Mouse (Mus musculus) skeletal muscle tissue, adult 2 months (tissue): ENCODE data around the gene Kcnh7.

ENCODE experiments used
- DNase-seq: peaks from one replicate; pipeline ENCODE4 v3.0.0-alpha.2; 2012; ENCODE audit warnings: low read depth, low spot score

The Kcnh7 gene

GRCm38 (mm10) chr2:63183563-63184545 lies at the start of gene Kcnh7:
Kcnh7 (minus strand) TSS chr2:63184287.
- DNase-seq, result no peak

- DNase-seq, result no peak
Observed at GRCm38 (mm10) chr2:63207435-63207834, 23.3 kb upstream of the Kcnh7 start.

DNA sequence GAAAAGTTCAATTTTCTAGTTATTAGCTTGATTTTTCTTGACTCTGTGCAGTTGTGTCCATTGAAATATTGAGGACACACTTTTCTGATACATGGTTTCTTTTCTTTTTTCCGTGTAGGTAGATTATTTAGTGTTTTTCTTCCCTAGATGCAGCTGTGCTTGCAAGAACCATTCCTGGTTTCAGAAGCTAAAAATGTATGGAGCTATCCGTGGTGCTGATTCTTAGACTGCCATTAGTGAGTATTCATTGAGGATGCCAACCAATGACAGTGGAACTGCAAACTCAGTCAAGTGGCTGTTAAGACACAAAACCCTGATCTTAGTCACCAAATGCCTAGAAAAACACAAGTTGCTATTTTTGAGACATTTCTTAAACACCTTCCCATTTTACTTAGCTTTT lies 1.9 kb upstream of the Kcnh7 start:
- DNase-seq, result no peak

- DNase-seq, result no peak
Observed at GRCm38 (mm10) chr2:63184551-63185430, 704 bp upstream of the Kcnh7 start.

- DNase-seq, result no peak
Observed at GRCm38 (mm10) chr2:63153701-63154100, 30.4 kb downstream of the Kcnh7 start.

DNA sequence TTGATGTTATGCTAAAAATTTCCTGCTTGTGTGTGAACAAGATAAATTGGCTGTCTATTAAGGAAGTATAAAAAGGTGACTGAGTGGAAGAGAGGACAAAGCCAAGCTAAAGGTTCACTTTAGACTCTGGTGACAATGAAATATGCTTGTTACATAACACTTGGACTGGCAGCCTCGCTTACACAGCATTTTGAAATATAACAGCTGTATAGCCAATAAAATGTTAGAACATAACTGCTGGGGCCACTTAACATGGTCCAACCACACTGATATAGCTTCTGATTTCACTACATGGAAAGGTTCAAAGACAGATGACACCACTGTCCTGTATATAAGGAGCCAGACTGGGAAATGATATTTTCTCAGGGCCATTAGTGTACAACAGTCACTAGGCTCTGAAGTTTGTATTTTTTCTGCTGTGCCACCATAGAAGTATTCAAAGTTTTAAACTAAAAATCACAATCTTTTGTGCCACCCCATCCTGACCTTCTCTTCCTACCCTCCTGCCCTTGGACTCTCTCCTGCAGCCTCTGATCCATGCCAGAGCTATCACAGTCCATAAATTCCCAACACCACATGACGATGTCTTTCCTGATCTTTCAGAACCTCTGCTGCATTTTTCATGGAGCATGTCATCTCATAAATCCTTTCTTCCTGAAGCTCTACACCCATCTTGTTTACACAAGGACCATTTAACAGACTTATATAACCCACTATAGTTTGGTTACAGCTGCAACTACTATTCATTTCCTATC lies 56.1 kb downstream of the Kcnh7 start:
- DNase-seq, result no peak

DNA sequence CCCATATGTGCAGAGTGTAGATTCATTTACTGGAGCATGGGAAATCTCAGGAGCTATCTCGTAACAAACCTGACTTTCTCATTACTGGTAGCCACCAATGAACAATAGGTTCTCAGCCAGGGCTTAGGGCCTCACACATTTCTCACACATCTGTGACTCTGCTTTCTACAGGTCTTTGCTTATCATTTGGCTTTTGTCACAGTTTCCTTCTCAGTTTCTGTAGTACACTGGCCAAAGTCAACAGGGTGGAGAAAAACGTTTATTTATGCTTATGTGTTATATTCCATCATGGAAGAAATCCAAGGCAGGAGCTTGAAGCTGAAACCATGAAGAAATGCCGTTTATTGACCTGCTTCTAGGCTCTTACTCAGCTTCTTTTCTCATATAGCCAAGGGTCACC lies 63.8 kb downstream of the Kcnh7 start:
- DNase-seq, result no peak

DNA sequence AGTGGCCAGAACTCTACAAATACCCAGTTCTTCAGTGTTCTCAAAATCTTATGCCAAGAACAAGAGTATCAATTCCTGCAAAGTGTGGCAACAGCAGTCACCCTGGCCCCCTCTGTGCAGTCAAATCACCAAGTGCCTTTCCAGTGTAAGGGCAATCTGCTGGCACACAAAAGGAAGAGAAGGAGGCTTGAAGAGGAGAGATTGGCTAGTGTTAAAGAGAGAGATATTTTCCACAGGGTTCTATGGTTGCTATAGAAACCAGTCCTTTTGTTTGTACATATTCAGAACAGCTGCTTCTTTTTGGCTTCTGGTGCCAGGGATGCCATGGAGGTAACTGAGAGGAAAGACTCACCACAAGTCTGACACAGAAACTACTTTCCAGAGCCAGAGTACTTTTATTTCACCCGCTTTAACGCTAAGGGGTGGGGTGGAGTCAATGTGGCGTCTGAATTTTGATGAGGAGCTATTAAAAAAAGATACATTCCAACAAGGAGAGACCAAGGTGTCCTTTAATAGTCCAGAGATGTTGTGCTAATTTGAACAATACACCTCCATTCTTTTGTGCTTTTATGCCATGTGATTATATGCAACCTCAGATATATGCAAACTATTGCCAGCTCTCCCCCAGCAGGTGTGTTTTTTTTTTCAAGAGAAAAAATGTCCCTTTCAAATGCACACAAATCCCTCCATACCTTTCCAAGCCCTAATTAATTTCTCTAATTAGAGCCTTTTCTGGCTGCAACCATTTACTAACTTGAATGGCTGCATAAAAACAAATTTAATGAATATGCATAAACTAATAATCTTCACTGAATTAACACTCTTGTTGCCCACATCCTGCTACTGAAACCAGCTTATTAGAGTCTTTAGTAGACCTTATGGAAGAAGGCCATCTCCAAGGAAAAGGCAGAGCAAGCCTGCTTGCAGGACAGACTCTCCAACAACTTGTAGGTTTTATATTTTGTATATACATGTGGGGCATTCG lies 66.6 kb downstream of the Kcnh7 start:
- no peak for DNase-seq

DNA sequence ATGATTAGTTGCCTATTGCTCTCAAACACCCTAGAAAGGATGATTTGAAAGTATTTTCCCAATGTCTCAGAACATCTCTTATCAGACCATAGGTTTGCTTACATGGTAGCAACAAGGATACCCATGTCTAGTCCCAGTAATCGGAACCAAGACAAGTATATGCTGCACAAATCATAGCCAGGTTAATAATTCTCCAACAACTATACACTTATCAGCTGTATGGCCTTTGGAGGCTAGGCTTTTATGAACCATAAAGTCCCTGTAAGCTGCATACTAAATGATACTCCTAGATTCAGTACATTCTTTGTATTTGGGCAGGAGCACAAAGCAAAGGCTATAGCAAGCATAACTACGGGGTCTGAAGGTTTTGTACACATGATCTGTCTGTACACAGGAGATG lies 78.1 kb downstream of the Kcnh7 start:
- no peak for DNase-seq

DNA sequence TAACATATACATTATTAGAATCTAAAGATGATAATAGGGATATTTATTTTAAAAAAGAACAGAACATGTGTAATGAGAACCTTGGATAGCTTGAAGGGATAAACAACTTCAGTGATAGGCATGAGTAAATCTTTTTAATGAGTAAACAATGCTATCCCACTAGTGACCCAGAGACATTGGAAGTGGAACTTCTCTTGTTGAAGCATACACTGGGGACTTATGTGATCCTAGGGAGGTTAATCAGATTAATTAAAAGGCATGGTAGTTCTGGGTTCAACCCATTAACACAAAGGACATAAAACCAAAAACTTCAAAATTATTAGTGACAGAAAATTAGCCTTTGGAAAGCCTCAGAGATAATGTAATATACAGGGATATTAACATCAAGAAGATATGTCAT lies 84.4 kb downstream of the Kcnh7 start:
- DNase-seq, result no peak

GRCm38 (mm10) chr2:63091775-63092174 lies 92.3 kb downstream of the Kcnh7 start:
- no peak for DNase-seq

DNA sequence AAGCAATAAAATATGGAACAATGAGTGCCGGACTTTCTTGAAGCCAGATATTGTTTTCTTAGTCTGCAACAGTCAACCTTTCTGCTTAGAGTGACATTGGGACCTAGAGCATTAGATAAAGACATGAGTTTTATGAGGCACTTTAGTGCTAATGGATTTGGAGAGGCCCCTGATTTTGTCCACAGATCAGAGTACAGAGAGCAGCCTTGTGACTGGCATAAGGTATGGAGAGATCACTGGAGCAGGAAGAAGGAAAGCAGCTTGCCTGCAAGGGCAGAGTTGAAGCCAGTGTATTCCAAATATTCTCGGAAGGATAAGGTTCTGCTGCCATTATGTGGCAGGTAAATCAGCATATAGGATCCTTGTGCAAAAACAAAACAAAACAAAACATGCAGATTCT lies 93.6 kb downstream of the Kcnh7 start:
- no peak for DNase-seq

- DNase-seq, result no peak
Observed at GRCm38 (mm10) chr2:63058386-63058785, 125.7 kb downstream of the Kcnh7 start.

DNA sequence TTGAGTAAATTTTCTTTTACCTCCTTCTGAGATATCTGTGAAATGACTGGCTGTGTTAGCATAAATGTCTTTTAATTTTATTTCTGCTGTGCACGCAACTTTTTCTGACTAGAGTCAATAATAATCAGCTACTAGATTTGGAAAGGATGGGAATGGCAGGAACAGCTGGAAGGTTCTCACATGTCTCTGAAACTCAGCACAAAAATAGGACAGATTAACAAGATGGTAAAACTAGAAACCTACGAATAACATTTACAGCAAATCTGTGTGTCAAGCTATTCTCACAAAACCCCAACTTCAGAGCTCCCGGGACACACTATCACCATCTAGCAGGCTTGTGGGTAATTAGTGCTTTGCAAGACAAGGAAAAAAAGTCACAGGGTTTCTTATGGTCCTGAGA lies 134.2 kb downstream of the Kcnh7 start:
- DNase-seq, result no peak

DNA sequence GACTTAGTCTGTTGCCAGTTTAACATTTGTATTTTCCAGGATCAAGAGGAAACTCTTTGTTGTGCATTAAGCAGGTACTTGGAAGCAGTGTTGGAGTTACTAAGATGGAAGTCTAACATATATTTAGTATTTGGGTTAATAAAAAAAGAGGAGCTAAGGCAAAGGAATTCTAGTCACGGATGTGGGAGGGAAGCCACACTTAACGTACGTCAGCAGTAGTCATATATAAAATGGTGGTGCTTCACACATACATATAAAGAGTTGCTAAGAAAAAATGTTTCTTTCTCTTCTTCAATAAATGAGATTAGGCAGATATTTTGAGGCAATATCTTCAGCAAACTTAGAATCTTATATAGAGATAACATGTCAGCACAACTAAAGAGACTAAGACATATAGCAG lies 144.4 kb downstream of the Kcnh7 start:
- DNase-seq, result no peak

DNA sequence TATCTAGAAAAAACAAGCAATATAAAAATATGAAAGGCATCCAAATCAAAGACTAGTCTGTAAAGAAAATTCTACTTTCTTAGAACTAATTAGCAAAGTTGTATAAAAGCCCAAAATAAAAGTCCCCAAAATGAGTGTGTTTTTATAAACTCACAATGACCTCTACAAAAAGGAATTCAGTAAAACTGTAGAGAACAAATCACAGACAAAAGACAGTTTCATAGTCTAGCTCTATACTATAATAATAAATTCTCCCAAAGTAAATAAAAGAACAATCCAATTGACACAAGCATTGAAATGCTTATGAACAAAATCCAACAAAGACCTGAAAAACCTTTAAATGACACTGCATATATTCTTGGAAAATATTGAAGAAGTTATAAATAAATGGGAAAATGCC lies 169.2 kb downstream of the Kcnh7 start:
- no peak for DNase-seq

DNA sequence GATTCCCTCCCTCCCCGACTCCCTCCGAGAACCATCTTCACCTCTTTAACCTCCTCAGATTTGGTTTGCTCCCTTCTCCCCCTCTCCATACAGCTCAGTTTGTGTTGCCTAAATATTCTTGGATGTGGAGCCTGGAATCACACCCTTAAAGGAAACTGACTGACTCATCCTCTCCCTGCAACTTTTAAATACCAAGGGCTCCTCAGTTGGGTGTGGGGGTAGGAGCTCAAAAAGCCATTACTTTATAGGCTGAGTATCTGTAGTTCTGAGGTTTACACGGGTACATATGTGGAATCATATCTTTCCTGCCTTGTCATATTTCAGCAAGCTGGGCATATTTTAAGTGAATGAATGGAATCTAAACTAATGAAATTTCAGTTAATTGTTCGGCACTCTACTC lies 174.9 kb downstream of the Kcnh7 start:
- no peak for DNase-seq

GRCm38 (mm10) chr2:63002784-63003183 lies 181.3 kb downstream of the Kcnh7 start:
- DNase-seq, result no peak

DNA sequence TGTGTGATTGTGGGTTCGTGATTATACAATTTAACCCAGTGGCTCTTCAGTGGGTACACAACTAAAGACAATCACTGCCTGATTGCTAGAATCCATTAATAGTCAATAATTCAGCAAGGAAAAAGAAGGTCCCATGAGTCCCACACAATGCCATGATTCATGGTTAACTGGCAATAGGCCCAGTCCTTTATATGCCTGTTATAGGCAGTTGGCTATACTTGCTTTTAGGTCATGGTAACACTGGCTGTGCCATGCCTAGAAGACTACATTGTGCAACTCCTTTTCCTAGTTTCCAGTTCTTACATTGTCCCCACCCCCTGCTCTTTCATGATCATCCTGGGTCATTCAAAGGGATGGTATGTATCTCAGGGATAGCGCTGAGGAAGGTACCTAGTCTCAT lies 186.4 kb downstream of the Kcnh7 start:
- no peak for DNase-seq

DNA sequence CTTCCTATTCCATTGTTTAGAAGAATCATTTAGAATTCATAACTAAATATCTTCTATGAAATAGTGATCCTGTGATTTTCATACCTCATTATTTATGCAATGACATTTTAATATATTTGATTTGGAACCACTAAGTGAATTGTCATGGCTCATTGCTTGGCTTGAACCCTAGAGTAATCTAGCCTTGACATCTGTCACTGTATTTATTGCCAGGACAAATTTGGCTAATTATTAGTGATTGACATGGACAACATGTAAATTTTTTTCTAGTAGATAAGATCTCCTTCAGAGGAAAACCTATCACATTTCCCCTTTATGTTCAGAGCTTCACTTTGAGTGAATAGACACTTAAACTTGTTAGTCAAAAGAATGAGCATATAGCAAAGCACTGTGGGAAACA lies 195.5 kb downstream of the Kcnh7 start:
- no peak for DNase-seq

GRCm38 (mm10) chr2:62983936-62984335 lies 200.2 kb downstream of the Kcnh7 start:
- no peak for DNase-seq
